Mouse (Mus musculus): ENCODE measurements at regions not wholly inside any gene's neighbourhood (a gene's known extent, or its start where the extent isn't known, plus 50 kb on each side); places are given as distances from the start of the nearest gene placed in this dataset.

DNA sequence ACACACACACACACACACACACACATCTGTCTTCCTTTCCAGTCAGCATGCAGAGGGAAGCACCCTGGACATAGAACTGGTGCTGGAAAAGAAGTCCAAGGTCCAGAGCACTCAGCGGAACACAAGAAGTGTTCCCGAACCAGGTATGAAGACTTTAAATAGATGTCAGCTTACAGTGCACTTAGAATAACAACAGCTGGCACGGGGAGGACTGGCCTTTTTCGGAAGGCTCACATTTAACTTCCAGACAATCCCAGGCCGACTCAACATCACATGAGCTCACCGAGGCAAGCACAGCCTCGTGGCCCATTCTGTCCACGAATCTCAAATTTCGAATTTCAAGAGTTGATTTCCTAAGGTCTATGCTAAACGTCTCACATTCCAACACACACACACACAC lies 70.9 kb upstream of the Slc25a33 start:
- H3K9me3 ChIP-seq (ENCODE audit: control insufficient read depth, low read length), result no peaks in the 10 kb centered on the region
- H3K27ac ChIP-seq (ENCODE audit: low read depth, low read length), result no peak overlapping the region
- WGBS, result 84% methylated on average over 10 of the region's 10 CpGs
- H3K36me3 ChIP-seq (ENCODE audit: control insufficient read depth, insufficient read depth, low read length), result no peaks in the 10 kb centered on the region
- no peaks in the 10 kb centered on the region for H3K4me1 ChIP-seq (ENCODE audit: control insufficient read depth, insufficient read depth, low read length)
- H3K27me3 ChIP-seq (ENCODE audit: control insufficient read depth, insufficient read depth, low read length), result no peaks in the 10 kb centered on the region
- DNase-seq (ENCODE audit: low spot score) (no peak), ATAC-seq (ENCODE audit: insufficient read depth, low FRiP score, low TSS enrichment) (no peak)
- H3K4me3 ChIP-seq (ENCODE audit: low read depth, low read length), result no peak overlapping the region
- H3K4me2 ChIP-seq (ENCODE audit: low read depth), result no peak overlapping the region
- no peak overlapping the region for H3K9ac ChIP-seq (ENCODE audit: low read length)

DNA sequence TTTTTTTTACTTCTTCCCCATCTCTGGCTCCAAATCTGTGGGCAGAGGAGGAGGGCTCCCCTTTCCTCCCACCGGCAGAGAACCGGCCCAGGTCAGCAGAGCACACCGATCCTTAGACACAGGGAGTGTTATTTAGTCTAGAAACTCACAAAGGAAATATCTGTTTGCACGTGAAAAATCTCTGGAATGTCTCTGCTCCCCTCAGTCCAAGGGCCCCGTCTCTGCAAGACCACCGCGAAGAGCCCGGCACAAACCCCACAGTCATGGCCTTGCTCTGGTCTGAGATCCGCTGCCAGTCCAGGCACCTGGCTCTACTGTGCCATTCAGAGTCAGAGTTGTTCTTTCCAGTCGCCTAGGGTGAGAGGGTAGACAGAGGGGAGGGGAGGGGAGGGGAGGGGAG lies 69.7 kb upstream of the Slc25a33 start:
- no peaks in the 10 kb centered on the region for H3K36me3 ChIP-seq (ENCODE audit: control insufficient read depth, insufficient read depth, low read length)
- H3K9ac ChIP-seq (ENCODE audit: low read length), result no peak overlapping the region
- ATAC-seq (ENCODE audit: insufficient read depth, low FRiP score, low TSS enrichment), result no peak
- H3K27me3 ChIP-seq (ENCODE audit: control insufficient read depth, insufficient read depth, low read length), result no peaks in the 10 kb centered on the region
- H3K4me2 ChIP-seq (ENCODE audit: low read depth), result no peak overlapping the region
- no peak for DNase-seq (ENCODE audit: low spot score)
- 47% methylated on average over 9 of the region's 10 CpGs for WGBS
- H3K4me1 ChIP-seq (ENCODE audit: control insufficient read depth, insufficient read depth, low read length), result no peaks in the 10 kb centered on the region
- no peaks in the 10 kb centered on the region for H3K9me3 ChIP-seq (ENCODE audit: control insufficient read depth, low read length)
- H3K27ac ChIP-seq (ENCODE audit: low read depth, low read length), result no peak overlapping the region
- H3K4me3 ChIP-seq (ENCODE audit: low read depth, low read length), result no peak overlapping the region

DNA sequence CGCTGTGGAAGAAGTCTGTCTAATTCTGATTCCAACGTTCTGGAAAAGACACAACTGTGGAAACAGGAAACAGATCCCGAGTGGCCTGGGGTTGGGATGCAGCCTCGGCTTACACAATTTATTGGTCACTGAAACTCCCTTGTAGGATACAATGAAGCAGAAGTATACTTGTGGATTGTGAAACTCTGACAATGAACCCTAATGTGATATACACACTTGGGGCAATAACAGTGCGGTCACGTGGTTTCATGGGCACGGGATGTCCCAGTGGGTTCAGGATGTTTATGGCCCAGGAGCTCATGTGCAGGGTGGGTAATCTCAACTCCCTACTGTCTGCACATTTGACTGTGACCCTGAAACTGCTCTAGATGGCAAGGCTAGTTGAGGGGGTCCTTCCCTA lies 68.8 kb upstream of the Slc25a33 start:
- H3K9me3 ChIP-seq (ENCODE audit: control insufficient read depth, low read length), result no peaks in the 10 kb centered on the region
- 85% methylated on average over 7 of the region's 7 CpGs for WGBS

DNA sequence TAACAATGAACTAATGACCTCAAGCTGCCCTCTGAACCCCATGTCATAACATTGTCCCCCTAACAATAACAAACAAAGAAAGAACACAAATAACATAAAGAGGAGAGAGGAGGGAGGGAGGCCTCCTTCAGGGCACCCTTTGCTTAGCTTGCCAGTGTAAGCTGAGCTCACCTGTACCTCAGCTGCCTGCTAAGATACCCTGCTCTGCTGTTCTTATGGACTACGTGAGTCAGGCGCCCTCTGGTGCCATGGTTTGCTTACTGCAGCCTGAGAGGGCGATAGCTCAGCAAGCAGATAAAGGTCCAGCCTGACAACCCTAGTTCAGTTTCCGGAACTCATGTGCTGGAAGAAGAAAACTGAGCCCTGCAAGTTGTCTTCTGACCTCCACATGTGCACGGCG lies 67.8 kb upstream of the Slc25a33 start:
- ATAC-seq (ENCODE audit: insufficient read depth, low FRiP score, low TSS enrichment) (no peak), DNase-seq (ENCODE audit: low spot score) (peak; percentile 50)
- no peaks in the 10 kb centered on the region for H3K4me1 ChIP-seq (ENCODE audit: control insufficient read depth, insufficient read depth, low read length)
- H3K36me3 ChIP-seq (ENCODE audit: control insufficient read depth, insufficient read depth, low read length), result no peaks in the 10 kb centered on the region
- H3K9me3 ChIP-seq (ENCODE audit: control insufficient read depth, low read length), result no peaks in the 10 kb centered on the region
- WGBS, result 66% methylated on average over 6 of the region's 6 CpGs
- no peak overlapping the region for H3K4me3 ChIP-seq (ENCODE audit: low read depth, low read length)
- H3K9ac ChIP-seq (ENCODE audit: low read length), result no peak overlapping the region
- no peak overlapping the region for H3K4me2 ChIP-seq (ENCODE audit: low read depth)
- no peaks in the 10 kb centered on the region for H3K27me3 ChIP-seq (ENCODE audit: control insufficient read depth, insufficient read depth, low read length)
- no peak overlapping the region for H3K27ac ChIP-seq (ENCODE audit: low read depth, low read length)

More for the DNA sequence above, 68.8 kb upstream of the Slc25a33 start:
- H3K9ac ChIP-seq (ENCODE audit: low read length), result no peak overlapping the region
- ATAC-seq (ENCODE audit: insufficient read depth, low FRiP score, low TSS enrichment) (no peak), DNase-seq (ENCODE audit: low spot score) (no peak)
- H3K27ac ChIP-seq (ENCODE audit: low read depth, low read length), result no peak overlapping the region
- H3K27me3 ChIP-seq (ENCODE audit: control insufficient read depth, insufficient read depth, low read length), result no peaks in the 10 kb centered on the region
- no peaks in the 10 kb centered on the region for H3K4me1 ChIP-seq (ENCODE audit: control insufficient read depth, insufficient read depth, low read length)
- no peaks in the 10 kb centered on the region for H3K36me3 ChIP-seq (ENCODE audit: control insufficient read depth, insufficient read depth, low read length)
- H3K4me3 ChIP-seq (ENCODE audit: low read depth, low read length), result no peak overlapping the region
- no peak overlapping the region for H3K4me2 ChIP-seq (ENCODE audit: low read depth)

DNA sequence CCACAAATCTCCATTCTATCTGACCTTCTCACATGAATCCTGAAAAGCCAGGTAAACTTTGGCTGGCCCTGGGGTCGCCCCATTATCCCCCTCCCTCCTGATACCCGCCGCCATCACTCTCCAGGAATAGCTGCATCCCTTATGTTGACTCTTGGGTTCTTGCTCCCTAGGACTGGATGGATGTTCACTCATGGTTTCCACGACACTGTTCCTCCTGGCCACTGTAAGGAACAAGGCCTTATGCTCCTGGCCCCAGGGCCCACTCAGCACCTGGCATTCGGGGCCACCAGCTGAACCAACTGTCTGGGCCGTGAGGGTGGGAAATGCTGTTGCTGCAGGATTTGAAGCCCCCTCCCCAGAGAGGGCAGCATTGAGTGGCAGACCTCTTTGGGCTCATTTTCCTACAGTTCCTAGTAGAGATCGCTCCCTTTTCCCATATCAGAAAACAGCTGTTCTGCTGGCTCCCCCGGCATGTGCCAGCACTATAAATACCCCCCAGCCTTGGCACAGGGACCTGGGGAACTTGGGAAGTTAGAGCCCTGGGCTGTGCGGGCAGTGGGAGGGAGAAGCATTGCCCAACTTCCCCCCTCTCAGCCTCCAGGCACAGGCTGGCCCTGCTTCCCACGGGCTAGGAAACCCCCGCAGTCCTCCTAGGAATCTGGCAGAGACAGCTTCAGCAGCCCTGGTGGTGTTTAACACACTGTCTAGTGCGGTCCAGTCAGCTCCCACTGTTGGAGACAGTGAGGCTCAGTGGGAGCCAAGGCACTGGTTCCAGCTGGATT lies 66.6 kb upstream of the Slc25a33 start:
- 78% methylated on average over 12 of the region's 12 CpGs for WGBS
- no peak overlapping the region for H3K27ac ChIP-seq (ENCODE audit: low read depth, low read length)

DNA sequence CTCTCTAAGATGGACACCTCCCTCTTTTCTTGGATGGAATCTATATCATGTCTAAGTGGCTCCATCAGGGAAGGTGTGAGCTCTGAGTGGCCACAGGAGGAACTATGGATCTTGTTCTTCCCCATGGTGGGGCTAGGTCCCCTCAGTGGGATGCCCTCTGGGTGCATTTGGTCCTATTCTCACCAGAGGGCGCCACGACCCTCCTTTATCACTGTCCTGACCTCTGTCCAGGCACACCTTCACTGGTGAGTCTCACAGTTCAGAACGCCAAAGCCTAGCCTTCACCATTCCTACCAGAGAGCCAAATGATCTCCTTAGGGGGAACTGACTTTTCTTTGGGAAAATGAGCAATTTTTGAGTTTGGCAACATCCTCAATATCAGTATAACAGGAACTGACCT lies 64.6 kb upstream of the Slc25a33 start:
- Histone ChIP-seq H3K4me2 (ENCODE audit: low read depth) (no peak overlapping the region), H3K9ac (ENCODE audit: low read length) (no peak overlapping the region), H3K9me3 (ENCODE audit: control insufficient read depth, low read length) (no peaks in the 10 kb centered on the region), H3K4me3 (ENCODE audit: low read depth, low read length) (no peak overlapping the region), H3K27ac (ENCODE audit: low read depth, low read length) (no peak overlapping the region), H3K27me3 (ENCODE audit: control insufficient read depth, insufficient read depth, low read length) (no peaks in the 10 kb centered on the region), H3K36me3 (ENCODE audit: control insufficient read depth, insufficient read depth, low read length) (no peaks in the 10 kb centered on the region), H3K4me1 (ENCODE audit: control insufficient read depth, insufficient read depth, low read length) (no peaks in the 10 kb centered on the region)
- ATAC-seq (ENCODE audit: insufficient read depth, low FRiP score, low TSS enrichment) (no peak), DNase-seq (ENCODE audit: low spot score) (no peak)
- 9% methylated on average over 3 of the region's 3 CpGs for WGBS

More for the DNA sequence above, 66.6 kb upstream of the Slc25a33 start:
- H3K4me2 ChIP-seq (ENCODE audit: low read depth), result no peak overlapping the region
- DNase-seq (ENCODE audit: low spot score) (no peak), ATAC-seq (ENCODE audit: insufficient read depth, low FRiP score, low TSS enrichment) (no peak)
- no peaks in the 10 kb centered on the region for H3K27me3 ChIP-seq (ENCODE audit: control insufficient read depth, insufficient read depth, low read length)
- H3K4me3 ChIP-seq (ENCODE audit: low read depth, low read length), result no peak overlapping the region
- H3K9ac ChIP-seq (ENCODE audit: low read length), result no peak overlapping the region
- no peaks in the 10 kb centered on the region for H3K9me3 ChIP-seq (ENCODE audit: control insufficient read depth, low read length)
- H3K4me1 ChIP-seq (ENCODE audit: control insufficient read depth, insufficient read depth, low read length), result no peaks in the 10 kb centered on the region
- H3K36me3 ChIP-seq (ENCODE audit: control insufficient read depth, insufficient read depth, low read length), result no peaks in the 10 kb centered on the region

DNA sequence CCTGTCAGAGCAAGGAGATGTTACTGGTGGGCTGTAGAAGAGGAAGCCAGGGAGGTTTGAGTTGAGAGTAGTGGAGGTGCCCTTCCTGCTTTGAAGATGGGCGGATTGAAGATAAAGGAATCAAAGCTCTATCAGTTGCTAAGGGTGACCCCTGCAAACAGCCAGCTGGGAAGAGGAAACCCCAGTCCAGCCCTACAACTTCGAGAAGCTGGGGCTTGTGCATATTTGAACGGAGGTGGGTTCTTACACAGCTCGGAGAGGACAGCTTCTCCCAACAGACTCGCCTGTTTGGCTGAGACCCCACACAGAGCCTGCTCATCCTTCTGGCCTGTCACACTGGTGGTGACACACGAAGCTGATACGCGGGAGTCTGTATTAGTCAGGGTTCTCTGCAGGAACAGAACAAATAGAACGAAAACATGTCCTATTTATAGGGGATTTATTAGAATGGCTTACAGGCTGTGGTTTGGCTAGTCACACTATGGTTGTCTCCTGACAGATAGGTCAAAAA lies 60.6 kb upstream of the Slc25a33 start:
- Histone ChIP-seq H3K9ac (ENCODE audit: low read length) (no peak overlapping the region), H3K9me3 (ENCODE audit: control insufficient read depth, low read length) (no peaks in the 10 kb centered on the region), H3K4me3 (ENCODE audit: low read depth, low read length) (no peak overlapping the region), H3K36me3 (ENCODE audit: control insufficient read depth, insufficient read depth, low read length) (no peaks in the 10 kb centered on the region), H3K4me1 (ENCODE audit: control insufficient read depth, insufficient read depth, low read length) (no peaks in the 10 kb centered on the region), H3K27ac (ENCODE audit: low read depth, low read length) (no peak overlapping the region), H3K27me3 (ENCODE audit: control insufficient read depth, insufficient read depth, low read length) (no peaks in the 10 kb centered on the region), H3K4me2 (ENCODE audit: low read depth) (no peak overlapping the region)
- ATAC-seq (ENCODE audit: insufficient read depth, low FRiP score, low TSS enrichment) (no peak), DNase-seq (ENCODE audit: low spot score) (no peak)
- WGBS, result 81% methylated on average over 9 of the region's 9 CpGs

DNA sequence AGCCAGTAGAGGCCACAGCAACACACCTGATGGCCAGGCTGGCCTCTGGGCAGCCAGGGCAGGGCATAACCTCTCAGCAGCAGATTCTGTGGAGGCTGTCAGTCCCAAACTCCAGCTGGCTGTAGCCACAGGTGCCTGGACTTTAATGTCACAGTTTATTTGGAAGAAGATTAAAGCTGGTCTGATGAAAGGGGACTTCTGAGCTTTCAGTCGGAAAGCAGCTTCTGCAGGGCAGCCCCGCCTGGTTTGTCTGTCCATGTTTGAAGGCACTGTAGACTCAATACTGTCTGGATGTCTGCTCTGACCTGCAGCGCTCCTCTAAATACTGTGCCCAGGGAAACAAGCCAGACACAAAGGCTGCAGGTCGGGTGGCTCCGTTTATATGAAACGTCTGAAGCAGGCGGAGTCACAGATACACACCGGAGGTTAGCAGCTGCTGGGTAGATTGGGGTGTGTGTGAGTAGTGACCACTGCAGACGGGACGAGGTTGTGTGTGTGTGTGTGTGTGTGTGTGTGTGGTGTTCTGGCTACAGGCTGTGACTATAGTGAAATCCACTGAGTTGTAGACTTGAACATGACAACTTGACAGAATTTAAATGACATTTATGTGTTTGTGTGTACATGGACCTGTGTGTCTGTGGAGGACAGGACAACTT lies 58.5 kb upstream of the Slc25a33 start:
- H3K4me3 ChIP-seq (ENCODE audit: low read depth, low read length), result no peak overlapping the region
- no peaks in the 10 kb centered on the region for H3K4me1 ChIP-seq (ENCODE audit: control insufficient read depth, insufficient read depth, low read length)
- no peaks in the 10 kb centered on the region for H3K9me3 ChIP-seq (ENCODE audit: control insufficient read depth, low read length)
- H3K27ac ChIP-seq (ENCODE audit: low read depth, low read length), result no peak overlapping the region
- no peak for DNase-seq (ENCODE audit: low spot score)
- WGBS, result 54% methylated on average over 10 of the region's 10 CpGs
- H3K36me3 ChIP-seq (ENCODE audit: control insufficient read depth, insufficient read depth, low read length), result no peaks in the 10 kb centered on the region
- H3K9ac ChIP-seq (ENCODE audit: low read length), result no peak overlapping the region
- no peaks in the 10 kb centered on the region for H3K27me3 ChIP-seq (ENCODE audit: control insufficient read depth, insufficient read depth, low read length)
- no peak overlapping the region for H3K4me2 ChIP-seq (ENCODE audit: low read depth)
- ATAC-seq (ENCODE audit: insufficient read depth, low FRiP score, low TSS enrichment), result no peak
